Mouse (Mus musculus) forebrain, embryonic 12.5 days (tissue): ENCODE results near the gene Kcnc2. TPM values are rescaled to one million over a fixed set of nuclear protein-coding genes. Genes with fewer than 3 reads are reported as not detected.

Experiments used
- ATAC-seq: fragments of 200-750 bp; cut with Nextera tagmentation; 2 replicates; pipeline ENCODE4 v1.8.0; 2017; ENCODE audit warnings: moderate TSS enrichment; ENCODE audit not compliant: low FRiP score
- H3K27ac ChIP-seq: fragments of 300-500 bp; sonication (generic); 2 replicates; pipeline ENCODE4 v1.5.1; 2016; ENCODE audit warnings: mild to moderate bottlenecking
- H3K27me3 ChIP-seq: fragments of 300-500 bp; sonication (generic); 2 replicates; pipeline ENCODE4 v1.6.1; 2016; ENCODE audit warnings: mild to moderate bottlenecking
- H3K36me3 ChIP-seq: fragments of 300-500 bp; sonication (generic); replicated peaks from 2 replicates; pipeline ENCODE4 v1.6.1; 2016; ENCODE audit warnings: mild to moderate bottlenecking
- H3K4me1 ChIP-seq: fragments of 300-500 bp; sonication (generic); 2 replicates; pipeline ENCODE4 v1.6.1; 2016
- H3K4me2 ChIP-seq: fragments of 300-500 bp; sonication (generic); 2 replicates; pipeline ENCODE4 v1.6.1; 2016; ENCODE audit warnings: mild to moderate bottlenecking, moderate library complexity
- H3K4me3 ChIP-seq: fragments of 300-500 bp; sonication (generic); replicated peaks from 2 replicates; pipeline ENCODE4 v1.5.1; 2016; ENCODE audit warnings: mild to moderate bottlenecking
- H3K9ac ChIP-seq: fragments of 300-500 bp; sonication (generic); 2 replicates; pipeline ENCODE4 v1.6.1; 2016; ENCODE audit warnings: mild to moderate bottlenecking
- H3K9me3 ChIP-seq: fragments of 300-500 bp; sonication (generic); 2 replicates; pipeline ENCODE4 v1.6.1; 2016
- WGBS: fragments of 180-500 bp; shearing (Covaris S2); methylation state at CpG from one replicate; pipeline ENCODE4 v1.1.7; 2016; 5-methylcytosine and 5-hydroxymethylcytosine counted together
- polyA plus RNA-seq: library from polyadenylated mRNA; unstranded; fragments of >200 nt; fragmentation: Nextera tagmentation; extraction: Ambion mirVana; gene quantifications from 2 replicates; pipeline ENCODE4 v1.2.1, GENCODE M21; 2016

Kcnc2 gene
- polyA plus RNA-seq, 1 experiment from 2014 or later: 1.8 TPM

DNA sequence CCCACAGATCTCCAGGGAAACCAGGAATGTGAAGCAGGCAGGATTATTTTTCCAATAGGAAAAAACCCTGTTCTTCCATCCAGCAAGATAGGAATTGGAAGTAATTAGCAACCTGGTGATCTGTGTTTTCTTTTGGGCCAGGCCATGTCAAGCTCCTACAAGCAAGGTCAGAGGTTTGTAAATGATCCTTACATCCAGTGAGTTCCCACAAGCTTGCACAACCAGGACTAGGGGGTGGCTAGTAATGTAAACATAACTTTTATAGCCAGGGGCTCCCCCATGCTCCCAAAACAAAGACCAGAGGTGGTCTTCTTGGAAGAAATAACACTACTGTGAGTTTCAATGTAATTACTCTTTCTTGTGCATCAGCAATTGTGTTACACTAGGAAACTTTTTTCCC, 214.9 kb downstream of the Kcnc2 start:
- H3K9me3 ChIP-seq: no peaks in the 10 kb centered on the region
- H3K4me3 ChIP-seq: no peak overlapping the region
- no peak overlapping the region for H3K27ac ChIP-seq
- ATAC-seq: no peak
- H3K9ac ChIP-seq: no peak overlapping the region
- no peak overlapping the region for H3K4me2 ChIP-seq
- no peaks in the 10 kb centered on the region for H3K27me3 ChIP-seq
- H3K36me3 ChIP-seq: no peaks in the 10 kb centered on the region
- no peaks in the 10 kb centered on the region for H3K4me1 ChIP-seq

GRCm38 (mm10) chr10:112488751-112489150, 217.8 kb downstream of the Kcnc2 start:
- Histone ChIP-seq H3K4me1 (no peaks in the 10 kb centered on the region), H3K9ac (no peak overlapping the region), H3K4me3 (no peak overlapping the region), H3K27me3 (no peaks in the 10 kb centered on the region), H3K36me3 (no peaks in the 10 kb centered on the region), H3K27ac (no peak overlapping the region), H3K9me3 (0 out of 2 replicates have a peak, but pooled peaks cover 4% of the 10 kb centered on the region), H3K4me2 (no peak overlapping the region)
- 90% methylated on average over 4 of the region's 4 CpGs for WGBS
- no peak for ATAC-seq

Other genes with a start within 250 kb of the Kcnc2 start
- gene Glipr1l1, start 210.9 kb upstream of the Kcnc2 start, polyA plus RNA-seq: 0.29 TPM in 1 of 2 replicates, not detected in the other
- gene Glipr1l2, start 187.8 kb upstream of the Kcnc2 start, polyA plus RNA-seq: not detected in 2 replicates
- not detected in 2 replicates for gene Glipr1l3, start 110.8 kb upstream of the Kcnc2 start, polyA plus RNA-seq
- 0.19 and 0.36 TPM in 2 replicates for gene Caps2, start 107.5 kb upstream of the Kcnc2 start, polyA plus RNA-seq